Comparison of ENCODE assay signal across 7 mouse cellular contexts in the genomic region with DNA sequence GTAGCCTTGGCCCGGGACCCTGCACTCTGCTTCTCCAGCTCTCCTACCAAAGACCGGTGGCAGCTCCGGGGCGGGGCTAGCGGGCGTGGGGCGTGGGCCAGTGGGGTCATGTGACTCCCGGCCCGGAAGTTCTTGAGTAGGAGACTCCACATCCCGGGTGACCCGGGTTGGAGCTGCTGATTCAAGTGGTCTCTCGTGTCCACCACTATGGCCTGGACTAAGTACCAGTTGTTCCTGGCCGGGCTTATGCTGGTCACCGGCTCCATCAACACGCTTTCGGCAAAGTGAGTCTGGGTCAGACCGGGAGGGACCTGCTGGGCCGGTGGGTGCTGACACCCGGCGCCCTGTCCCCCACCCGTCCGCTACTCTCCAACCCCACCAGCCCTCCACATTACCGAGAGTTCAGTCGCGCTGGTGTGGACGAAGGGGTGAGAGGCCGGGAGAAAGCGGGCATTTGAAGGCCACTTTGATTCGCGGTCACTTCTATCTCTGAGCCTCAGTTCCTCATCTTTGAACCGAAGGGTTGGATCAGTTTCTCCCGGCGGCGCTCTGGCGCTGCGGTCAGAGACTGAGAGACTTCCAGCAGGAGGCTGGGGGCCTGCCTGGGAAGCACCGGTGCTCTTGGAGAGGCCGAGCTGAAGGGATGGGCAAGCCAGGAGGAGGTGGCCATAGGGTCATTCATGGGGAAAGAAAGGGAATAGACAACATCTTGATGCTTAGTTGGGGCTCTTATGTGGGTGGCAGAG. TPM values are rescaled to one million over a fixed set of nuclear protein-coding genes. Genes with fewer than 3 reads are reported as not detected.
A peak's percentile ranks its signal among the peaks of the same experiment; 100 is the strongest.
DNase-seq lines count a peak whose midpoint lies in the region; ATAC-seq lines count a peak whose summit lies in the region.

A gene (plus strand): TSS at position 119 of the 746 bp plus-strand sequence.

- DNase-seq in adrenal gland, adult (ENCODE audit: inconsistent age in 2 of 2, low spot score in 1 of 2) = peak; percentile 94 to 98
- peak; percentile 93 for DNase-seq in embryo, embryonic 10.5 days (ENCODE audit: low spot score)
- peak; percentile 92 for DNase-seq in gastrocnemius, postnatal 25 days
- peak; percentile 92 to 97 for DNase-seq in left cerebral cortex, postnatal 25 days (ENCODE audit: low spot score in 2 of 2)
- DNase-seq in midbrain, embryonic 10.5 days (ENCODE audit: low spot score) = peak; percentile 92
- DNase-seq in right cerebral cortex, postnatal 4 days = peak; percentile 89

- no peaks in the 10 kb centered on the region for H3K27me3 ChIP-seq in intestine, embryonic 15.5 days (replicated peaks)
- H3K27me3 ChIP-seq in midbrain, embryonic 10.5 days (ENCODE audit: low read depth, poor library complexity, severe bottlenecking) = no peaks in the 10 kb centered on the region

- intact Hi-C loops in left cerebral cortex, postnatal 25 days (cut with DNase I) = no loop called here

- no peaks in the 10 kb centered on the region for H3K9me3 ChIP-seq in intestine, embryonic 15.5 days
- no peaks in the 10 kb centered on the region for H3K9me3 ChIP-seq in midbrain, embryonic 10.5 days (replicated peaks)

- under 1% methylated on average over 38 of the region's 38 CpGs for WGBS in intestine, embryonic 15.5 days
- WGBS in midbrain, embryonic 10.5 days = under 1% methylated on average over 38 of the region's 38 CpGs

- H3K9ac ChIP-seq in intestine, embryonic 15.5 days = peak within 1 kb of the TSS; percentile 61

- H3K4me1 ChIP-seq in intestine, embryonic 15.5 days (replicated peaks) = peaks cover 11% of the 10 kb centered on the region
- peaks cover 29% of the 10 kb centered on the region for H3K4me1 ChIP-seq in midbrain, embryonic 10.5 days

- peak; percentile 91 for ATAC-seq in intestine, embryonic 15.5 days

- peak within 1 kb of the TSS; percentile 69 for H3K4me2 ChIP-seq in intestine, embryonic 15.5 days (replicated peaks)

- peak within 1 kb of the TSS; percentile 76 for H3K4me3 ChIP-seq in intestine, embryonic 15.5 days (replicated peaks)
- H3K4me3 ChIP-seq in midbrain, embryonic 10.5 days = peak within 1 kb of the TSS; percentile 86

- H3K36me3 ChIP-seq in intestine, embryonic 15.5 days = no peaks in the 10 kb centered on the region
- peaks cover 10% of the 10 kb centered on the region for H3K36me3 ChIP-seq in midbrain, embryonic 10.5 days

- H3K27ac ChIP-seq in intestine, embryonic 15.5 days = peak within 1 kb of the TSS; percentile 68
- peak within 1 kb of the TSS; percentile 81 for H3K27ac ChIP-seq in midbrain, embryonic 10.5 days (replicated peaks)

RNA-seq across cellular contexts. Expression of the gene that starts here (rescaled TPM):
- total RNA-seq in gastrocnemius, postnatal 25 days (2021) = 10 to 100 TPM in 1 of 2 experiments, 1 to 10 TPM in 1; 9.5 to 12.0 TPM
- polyA plus RNA-seq in intestine, embryonic 15.5 days (2015; fragmentation: Nextera tagmentation; extraction: Ambion mirVana) = 36.8 and 40.4 TPM in 2 replicates
- 10 to 100 TPM; 40.5 to 40.9 TPM for total RNA-seq in left cerebral cortex, postnatal 25 days (2021)
- 26.7 and 30.3 TPM in 2 replicates for polyA plus RNA-seq in midbrain, embryonic 10.5 days (2016; fragmentation: Nextera tagmentation; extraction: Ambion mirVana)

Comparison
In these comparisons a context has a peak if more than half of its experiments do, and no peak if none do; other contexts are left out.
1. Peak in every context shown above with its lines: DNase-seq, ATAC-seq, H3K4me3 ChIP-seq and H3K27ac ChIP-seq.